Mouse (Mus musculus): ENCODE results near the gene Pphln1.

DNA sequence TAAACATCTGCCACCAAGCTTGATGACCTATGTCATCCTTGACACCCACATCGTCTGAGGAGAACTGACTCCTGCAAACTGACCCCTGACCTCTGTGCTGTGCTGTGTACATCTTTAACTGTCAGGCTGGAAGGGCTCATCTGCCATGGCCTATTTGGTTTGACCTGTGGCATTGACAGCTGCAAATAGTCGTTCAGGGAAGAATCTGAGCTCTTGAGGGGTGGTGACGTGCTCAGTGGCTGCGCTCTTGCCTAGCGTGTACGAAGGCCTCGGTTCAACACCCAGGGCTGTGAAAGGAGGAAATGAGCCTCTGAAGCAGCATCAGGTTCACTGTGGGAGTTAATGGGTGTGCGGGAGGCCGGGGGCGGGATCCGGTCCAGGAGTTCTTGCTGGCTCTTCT, 35.7 kb downstream of the Pphln1 start:
- TF ChIP-seq POLR2A (IDR thresholded peaks at IDR 0.05; ENCODE audit: insufficient read depth, low read depth, low read length) (no peak), CTCF (IDR thresholded peaks at IDR 0.05; ENCODE audit: insufficient read depth, low read depth, low read length) (no peak)

All from olfactory bulb, adult 2 months (tissue).